Comparison of ENCODE assay signal across 17 mouse cellular contexts in genomic region chr10:85555193-85555592, GRCm38 (mm10).
DNase-seq lines count a peak whose midpoint lies in the region; ATAC-seq and TF ChIP-seq lines count a peak whose summit lies in the region.
"Had no signal": no experiment of that assay in that cellular context is flagged by ENCODE, and none has a peak within 500 bp of the region (broad histone marks: within the 10 kb centered on the region; RNA-seq: fewer than 3 reads in every experiment).

No protein-coding gene starts in this region.

- H3K4me3 ChIP-seq in liver, embryonic 14.5 days (ENCODE audit: insufficient read depth in 1 of 2, low read depth in 2 of 2, low read length in 2 of 2): no peak overlapping the region
- H3K4me3 ChIP-seq in liver, embryonic 11.5 days (ENCODE audit: low read depth, low read length): no peak overlapping the region
- H3K4me3 ChIP-seq: embryonic facial prominence, embryonic 10.5 days; erythroblast, embryonic 14.5 days; heart, embryonic 10.5 days; limb, embryonic 13.5 days; lung, embryonic 15.5 days had no signal

- TF ChIP-seq CTCF in liver, embryonic 14.5 days (IDR thresholded peaks at IDR 0.05; ENCODE audit: low read depth): peak; percentile 15; the same call in 1 of the 2 replicates

- H3K27me3 ChIP-seq in liver, embryonic 14.5 days (ENCODE audit: control insufficient read depth, insufficient read depth, low read length): no peaks in the 10 kb centered on the region
- no peaks in the 10 kb centered on the region for H3K27me3 ChIP-seq in liver, embryonic 11.5 days (replicated peaks; ENCODE audit: control insufficient read depth, insufficient read depth, low read length)
- H3K27me3 ChIP-seq: limb, embryonic 13.5 days; lung, embryonic 15.5 days had no signal

- no peak for ATAC-seq in liver, embryonic 14.5 days (ENCODE audit: insufficient read depth)
- ATAC-seq in liver, embryonic 11.5 days (replicated peaks; ENCODE audit: low FRiP score): no peak
- ATAC-seq: forebrain, embryonic 16.5 days had no signal

- no peak overlapping the region for H3K9ac ChIP-seq in liver, embryonic 14.5 days (replicated peaks)
- no peak overlapping the region for H3K9ac ChIP-seq in liver, embryonic 11.5 days (ENCODE audit: low read depth, low read length)
- H3K9ac ChIP-seq: limb, embryonic 13.5 days; lung, embryonic 15.5 days had no signal

- TF ChIP-seq EP300 in liver, embryonic 14.5 days (IDR thresholded peaks at IDR 0.05; ENCODE audit: low read depth): no peak

- no peaks in the 10 kb centered on the region for H3K4me1 ChIP-seq in liver, embryonic 14.5 days (replicated peaks; ENCODE audit: control insufficient read depth in 2 of 2, insufficient read depth in 2 of 2, low read length in 1 of 2)
- no peaks in the 10 kb centered on the region for H3K4me1 ChIP-seq in liver, embryonic 11.5 days (replicated peaks; ENCODE audit: control insufficient read depth, insufficient read depth, low read length)
- H3K4me1 ChIP-seq: embryonic facial prominence, embryonic 10.5 days; heart, embryonic 10.5 days; limb, embryonic 13.5 days; lung, embryonic 15.5 days had no signal

- no peaks in the 10 kb centered on the region for H3K9me3 ChIP-seq in liver, embryonic 14.5 days (ENCODE audit: control insufficient read depth, low read length)
- H3K9me3 ChIP-seq in liver, embryonic 11.5 days (ENCODE audit: control insufficient read depth, low read length): no peaks in the 10 kb centered on the region
- H3K9me3 ChIP-seq: embryonic facial prominence, embryonic 10.5 days; heart, embryonic 10.5 days; lung, embryonic 15.5 days had no signal

- DNase-seq in embryo, embryonic 11 days: peak; percentile 17
- DNase-seq in embryo, embryonic 9.5 days (ENCODE audit: extremely low spot score): no peak
- no peak for DNase-seq in liver, embryonic 14.5 days (ENCODE audit: low read depth in 3 of 3, low spot score in 3 of 3)
- no peak for DNase-seq in liver, embryonic 11.5 days (ENCODE audit: low spot score)
- DNase-seq in A20 (ENCODE audit: low read depth, low spot score) (peak; percentile 11), ZHBTc4 (ENCODE audit: low read depth, low spot score) (peak; percentile 70)
- no peak for DNase-seq in frontal cortex, postnatal 25 days (ENCODE audit: low spot score in 2 of 2)
- DNase-seq in neural tube, embryonic 10.5 days (ENCODE audit: extremely low spot score, low spot score): no peak
- DNase-seq: gastrocnemius, postnatal 10 days; heart, postnatal 14 days; kidney, postnatal 14 days had no signal

- H3K36me3 ChIP-seq in liver, embryonic 14.5 days (replicated peaks; ENCODE audit: control insufficient read depth, insufficient read depth, low read depth): no peaks in the 10 kb centered on the region
- H3K36me3 ChIP-seq in liver, embryonic 11.5 days (ENCODE audit: control insufficient read depth, insufficient read depth, low read length): no peaks in the 10 kb centered on the region
- H3K36me3 ChIP-seq: embryonic facial prominence, embryonic 10.5 days; heart, embryonic 10.5 days; limb, embryonic 13.5 days; lung, embryonic 15.5 days had no signal

- H3K4me2 ChIP-seq in liver, embryonic 14.5 days (ENCODE audit: low read depth): no peak overlapping the region
- H3K4me2 ChIP-seq in liver, embryonic 11.5 days: no peak overlapping the region
- H3K4me2 ChIP-seq: limb, embryonic 13.5 days; lung, embryonic 15.5 days had no signal

- 45% methylated on average over 8 of the region's 8 CpGs for WGBS in liver, embryonic 14.5 days (ENCODE audit: insufficient replicate concordance)
- 63% methylated on average over 8 of the region's 8 CpGs for WGBS in liver, embryonic 11.5 days

- H3K27ac ChIP-seq in liver, embryonic 14.5 days: no peak overlapping the region
- no peak overlapping the region for H3K27ac ChIP-seq in liver, embryonic 11.5 days (ENCODE audit: low read depth, low read length)
- H3K27ac ChIP-seq: embryonic facial prominence, embryonic 10.5 days; heart, embryonic 10.5 days; limb, embryonic 13.5 days; lung, embryonic 15.5 days had no signal

Comparison
In these comparisons a context has a peak if more than half of its experiments do, and no peak if none do; other contexts are left out.
1. DNase-seq: peak in embryo, embryonic 11 days (single experiment), A20 (single experiment) and ZHBTc4 (single experiment); none in embryo, embryonic 9.5 days (single experiment), liver, embryonic 14.5 days (0 of 3), liver, embryonic 11.5 days (single experiment), frontal cortex, postnatal 25 days (0 of 2) and neural tube, embryonic 10.5 days (single experiment).